Mouse (Mus musculus): Measurements from ENCODE around the gene Kidins220.

Gene Kidins220

DNA sequence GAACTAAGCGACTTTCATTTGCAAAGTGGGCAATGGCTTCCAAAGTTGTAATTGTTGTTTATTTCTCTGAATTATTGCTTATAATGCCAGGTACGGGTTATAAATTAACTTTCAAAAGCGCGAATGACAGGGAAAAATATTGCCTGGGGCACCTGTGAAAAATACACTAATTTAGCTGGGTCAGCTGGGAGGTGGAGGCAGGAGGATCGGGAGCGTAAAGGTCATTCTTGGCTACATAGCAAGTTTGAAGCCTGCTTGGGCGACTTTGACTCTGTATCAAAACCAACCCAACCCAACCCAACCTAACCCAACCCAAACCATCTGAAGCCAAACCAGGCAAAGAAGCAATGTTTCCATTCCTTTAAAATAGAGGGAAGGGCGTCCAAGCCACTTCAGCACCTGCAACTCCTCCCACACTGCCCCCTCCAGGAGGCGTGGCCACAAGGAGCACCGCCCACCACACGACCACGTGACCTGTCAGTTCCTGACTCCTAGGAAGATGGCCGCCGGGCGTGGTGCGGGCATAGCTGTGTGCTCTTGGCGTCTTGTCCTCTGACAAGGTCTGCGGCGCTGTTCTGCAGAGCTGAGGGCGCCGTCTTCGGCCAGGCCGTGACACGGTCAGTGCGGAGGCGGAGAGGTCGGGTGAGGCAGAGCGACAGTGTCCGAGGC, at the start of gene Kidins220:
TSS of gene Kidins220 (plus strand) at position 480 of the 669 bp plus-strand sequence.
- DNase-seq (ENCODE audit: low spot score), result peak; percentile 97

DNA sequence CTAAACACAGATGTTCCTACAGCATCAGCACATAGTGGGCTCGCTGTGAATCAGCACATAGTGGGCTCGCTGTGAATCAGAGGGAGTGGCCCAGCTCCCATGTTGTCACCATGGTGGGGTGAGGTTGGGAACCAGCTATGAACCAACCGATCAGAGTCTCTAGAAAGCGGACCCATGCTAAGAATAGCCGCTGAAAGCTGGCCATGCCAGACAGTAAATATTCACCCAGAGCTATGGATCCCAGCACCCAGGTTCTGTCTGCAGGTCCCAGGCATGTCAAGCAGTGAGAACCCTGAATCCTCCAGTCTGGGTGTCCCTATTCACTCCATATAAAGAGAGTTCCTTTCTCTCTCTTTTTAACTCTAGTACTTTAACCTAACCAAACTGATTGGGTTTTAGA, 49.4 kb upstream of the Kidins220 start:
- no peak for DNase-seq (ENCODE audit: low spot score)

DNA sequence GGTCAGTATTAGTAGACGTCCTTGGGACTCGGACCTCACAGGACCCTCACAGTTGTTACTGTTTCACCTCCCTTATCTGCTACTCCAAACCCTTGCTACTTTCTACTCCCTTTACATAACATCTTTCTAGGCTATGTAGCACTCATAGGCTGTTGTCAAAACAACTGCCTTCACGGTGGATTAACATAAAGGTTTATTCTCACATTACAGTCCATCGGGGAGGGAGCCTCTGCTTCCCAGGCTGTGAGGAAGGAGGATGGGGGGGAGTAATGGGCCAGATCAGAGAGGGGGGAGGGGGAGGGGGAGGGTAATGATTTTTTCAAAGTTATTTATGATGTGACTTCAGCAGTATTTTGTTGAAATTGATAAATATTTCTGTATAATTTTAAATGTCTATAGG, 49.0 kb upstream of the Kidins220 start:
- DNase-seq (ENCODE audit: low spot score), result no peak

DNA sequence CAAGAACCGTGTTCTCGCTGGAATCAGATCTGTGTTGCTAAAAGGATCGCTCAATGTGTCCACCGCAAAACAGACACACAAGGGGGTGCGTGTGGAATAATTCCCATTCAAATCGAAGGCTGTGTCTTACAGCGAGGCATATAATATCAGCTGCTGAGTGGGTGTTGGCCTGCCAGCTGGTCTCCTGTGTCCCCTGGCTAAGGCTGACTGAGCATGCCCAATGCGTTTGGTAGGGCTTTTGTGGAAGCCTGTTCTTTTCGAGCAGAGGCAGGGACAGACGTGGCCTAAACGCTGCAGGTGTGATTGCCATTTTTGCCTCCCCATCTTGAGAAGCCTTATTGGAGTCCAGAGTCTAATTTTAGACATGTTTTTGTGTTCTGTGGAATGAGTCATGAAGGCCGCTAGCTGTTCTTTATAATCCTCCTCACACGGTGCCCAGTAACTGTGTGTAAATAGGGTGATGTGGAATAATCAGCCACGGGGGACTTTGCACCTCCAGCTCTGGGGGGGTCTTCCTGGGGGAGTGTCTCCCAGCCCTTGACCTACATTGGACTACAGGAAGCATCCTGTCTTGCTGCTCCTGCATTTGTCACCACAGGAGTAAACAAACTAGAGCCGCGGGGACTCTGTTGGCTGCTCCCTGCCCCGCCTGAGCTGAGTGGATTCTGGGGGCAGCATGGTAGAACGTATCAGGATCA, 46.5 kb upstream of the Kidins220 start:
- no peak for DNase-seq (ENCODE audit: low spot score)

DNA sequence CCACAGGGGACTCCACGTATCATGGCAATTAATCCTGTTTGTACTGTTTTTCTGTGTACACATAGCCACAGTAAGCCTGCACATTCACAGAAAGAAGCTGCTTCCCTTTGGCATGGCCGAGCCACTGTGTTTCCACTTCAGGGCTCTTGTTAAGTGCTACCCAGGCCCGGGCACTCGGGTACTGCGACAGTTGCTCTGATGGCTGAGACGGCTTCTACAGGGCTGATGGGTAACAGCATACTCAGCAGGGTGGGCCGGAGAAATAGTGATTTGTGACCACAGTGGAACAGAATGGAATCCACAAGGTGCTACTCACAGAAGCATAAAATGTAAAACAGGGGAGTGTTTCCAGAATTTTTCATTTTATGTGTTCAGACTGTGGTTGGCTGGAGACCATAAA, 45.7 kb upstream of the Kidins220 start:
- no peak for DNase-seq (ENCODE audit: low spot score)

DNA sequence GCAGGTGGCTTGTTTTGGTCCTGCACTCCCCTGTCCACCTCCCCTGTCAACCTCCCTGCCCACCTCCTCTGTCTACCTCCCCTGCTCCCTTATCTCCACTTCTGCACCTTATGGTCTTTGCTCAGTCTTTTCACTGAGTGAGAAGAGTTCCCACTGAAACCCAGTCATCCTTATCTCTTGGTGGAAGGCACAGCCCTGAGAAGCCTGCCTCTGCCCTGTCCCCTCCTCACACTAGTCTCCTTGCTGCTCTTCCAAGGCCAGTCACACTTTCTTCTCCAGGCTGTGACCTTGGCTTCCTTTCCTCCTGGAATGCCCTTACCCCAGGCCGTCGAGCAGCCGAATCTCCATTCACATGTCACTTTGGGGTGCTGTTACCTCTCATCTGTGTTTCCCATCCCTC, 44.0 kb upstream of the Kidins220 start:
- peak; percentile 44 for DNase-seq (ENCODE audit: low spot score)

DNA sequence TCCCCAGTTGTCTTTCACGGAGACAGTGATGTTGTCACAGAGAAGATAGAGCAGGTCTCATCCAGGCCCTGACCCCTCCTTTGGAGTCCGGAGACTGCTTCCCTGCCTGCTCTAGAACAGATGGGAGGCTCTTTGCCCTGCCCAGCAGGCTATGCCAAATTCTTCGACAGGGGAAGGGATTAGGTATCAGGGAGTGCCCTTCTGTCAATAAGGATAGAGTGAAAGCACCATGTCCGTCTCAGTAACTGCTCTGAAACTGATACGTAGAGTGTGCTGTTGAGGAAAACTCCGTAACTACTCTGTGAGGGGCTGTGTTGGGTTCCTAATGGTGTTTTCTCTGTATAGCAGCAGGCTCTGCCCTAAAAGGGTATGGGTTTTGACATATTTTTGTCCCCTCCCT, 42.6 kb upstream of the Kidins220 start:
- DNase-seq (ENCODE audit: low spot score), result no peak

DNA sequence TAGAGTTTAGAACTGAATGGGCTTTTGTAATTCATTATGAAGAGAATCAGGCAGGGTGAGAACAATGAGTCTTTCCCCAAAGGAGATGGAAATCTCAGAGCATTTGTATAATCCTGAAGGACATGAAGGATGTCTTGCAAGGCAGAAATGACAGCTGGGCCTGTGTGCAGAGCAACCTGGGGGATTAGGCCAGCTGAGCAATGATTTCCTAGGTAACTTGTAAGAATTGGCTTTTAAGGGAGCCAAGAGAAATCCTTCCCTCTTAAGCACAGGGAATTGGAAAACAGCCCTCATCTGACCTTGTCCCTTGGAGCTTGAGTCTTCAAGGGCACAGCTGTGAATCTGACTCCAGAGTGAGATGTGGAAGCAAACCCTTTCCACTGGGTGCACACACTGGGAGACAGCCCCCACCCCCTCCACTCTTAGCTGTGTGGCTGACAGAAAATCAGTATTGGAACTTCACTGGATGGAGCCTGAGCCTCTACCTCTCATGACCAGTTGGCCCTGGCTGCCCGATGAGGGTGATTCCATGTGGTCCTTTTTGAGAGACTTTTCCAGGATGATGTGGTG, 41.4 kb upstream of the Kidins220 start:
- peak; percentile 23 for DNase-seq (ENCODE audit: low spot score)

DNA sequence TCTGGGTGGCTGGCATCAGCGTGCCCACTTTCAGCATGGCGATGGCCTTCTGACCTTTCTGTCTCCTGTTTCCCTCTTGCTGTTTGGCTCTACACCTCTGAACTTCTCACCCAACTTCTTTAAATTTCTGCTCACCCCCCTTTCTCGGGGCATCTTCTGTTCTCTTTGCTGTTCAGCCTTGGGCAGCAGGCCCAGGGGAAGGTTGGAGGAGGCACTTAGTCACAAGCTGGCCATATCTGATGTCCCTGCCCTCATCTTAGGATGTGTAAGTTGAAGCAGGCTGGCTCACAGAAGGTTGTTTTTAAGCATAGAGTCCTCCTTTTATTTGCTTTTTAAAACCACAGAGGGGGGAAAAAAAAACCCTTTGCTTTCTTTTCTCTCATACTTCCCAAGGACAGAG, 40.7 kb upstream of the Kidins220 start:
- DNase-seq (ENCODE audit: low spot score), result peak; percentile 66

DNA sequence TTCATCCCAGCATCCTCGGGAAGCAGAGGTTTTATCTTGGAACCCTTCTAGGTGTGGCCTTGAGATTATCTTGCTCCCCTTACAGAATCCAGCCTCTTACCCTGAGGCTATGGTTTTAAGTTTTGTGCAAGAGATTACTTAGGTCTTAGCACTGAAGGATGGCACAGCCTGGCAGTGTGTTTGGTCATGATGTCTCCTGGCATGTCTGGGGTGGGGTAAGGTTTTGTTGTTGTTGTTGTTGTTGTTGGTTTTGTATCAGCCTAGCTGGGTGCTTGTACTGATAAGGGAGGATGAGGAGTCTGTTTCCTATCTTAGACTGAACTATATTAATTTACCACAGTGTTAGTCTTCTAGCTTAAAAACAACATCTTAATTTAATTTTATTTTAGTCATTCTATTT, 38.4 kb upstream of the Kidins220 start:
- DNase-seq (ENCODE audit: low spot score), result no peak

DNA sequence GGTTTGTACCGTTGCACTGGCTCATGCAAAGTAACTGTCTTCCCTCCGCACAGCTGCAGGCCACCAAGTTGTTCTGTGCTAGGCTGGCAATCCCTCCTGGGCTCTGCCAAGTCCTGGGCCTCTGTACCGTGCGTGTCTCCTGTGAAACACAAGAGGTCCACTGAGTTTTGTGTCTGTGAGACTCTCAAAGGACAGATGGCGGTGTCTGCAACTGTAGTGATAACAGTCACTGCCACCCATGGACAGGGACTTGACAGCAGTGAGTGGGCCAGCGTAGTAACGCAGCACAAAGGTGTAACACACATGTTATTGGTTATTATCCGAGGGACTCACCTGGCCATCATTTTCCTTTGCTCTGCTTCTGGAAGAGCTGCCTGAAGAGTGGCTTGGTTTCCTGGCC, 35.4 kb upstream of the Kidins220 start:
- no peak for DNase-seq (ENCODE audit: low spot score)

DNA sequence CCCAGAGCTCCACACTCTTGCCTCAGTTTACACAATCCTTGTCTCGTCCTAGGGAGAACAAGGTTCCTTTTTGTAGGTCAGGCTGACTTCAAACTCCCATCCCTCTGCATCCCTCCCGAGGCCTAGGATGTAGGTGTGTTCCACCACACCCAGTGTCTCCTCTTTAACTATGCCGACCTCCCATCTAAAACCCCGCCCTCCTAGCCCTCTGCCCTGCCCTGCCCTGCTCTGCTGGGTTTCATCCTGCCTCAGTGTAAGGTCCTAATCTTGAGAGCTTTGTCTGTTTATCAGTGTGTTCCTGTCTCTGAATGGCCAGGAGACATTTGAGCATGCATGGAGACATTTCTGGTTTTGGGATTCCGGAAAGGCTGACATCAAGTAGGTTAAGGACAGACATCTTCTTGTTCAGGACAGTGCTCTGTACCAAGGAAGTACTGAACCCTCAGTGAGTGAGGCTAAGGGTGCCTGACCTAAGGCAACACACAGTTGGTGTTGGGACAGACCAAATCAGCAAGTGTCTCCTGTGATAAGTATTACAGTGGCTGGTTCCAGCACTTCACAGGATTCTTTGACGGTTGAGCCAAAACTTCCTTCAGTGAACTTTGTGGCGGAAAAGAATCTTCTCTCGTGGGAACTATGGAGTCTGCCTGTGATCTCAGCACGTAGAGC, 32.0 kb upstream of the Kidins220 start:
- DNase-seq (ENCODE audit: low spot score), result no peak

DNA sequence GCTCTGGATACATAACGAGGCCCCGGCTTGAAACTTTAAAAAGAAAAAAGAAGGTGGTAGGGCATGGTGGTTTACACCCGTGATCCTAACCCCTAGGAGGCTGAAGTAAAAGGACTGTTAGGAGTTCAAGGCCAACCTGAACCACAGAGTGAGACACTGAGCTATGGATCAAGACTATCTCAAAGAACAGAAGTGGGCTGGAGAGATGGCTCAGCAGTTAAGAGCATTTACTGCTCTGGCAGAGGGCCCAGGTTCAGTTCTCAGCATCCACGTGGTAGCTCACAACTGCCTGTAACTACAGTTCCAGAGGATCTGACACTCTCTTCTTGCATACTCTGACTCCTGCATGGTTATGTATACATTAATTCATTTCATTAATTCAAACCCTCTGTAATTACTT, 31.3 kb upstream of the Kidins220 start:
- no peak for DNase-seq (ENCODE audit: low spot score)

DNA sequence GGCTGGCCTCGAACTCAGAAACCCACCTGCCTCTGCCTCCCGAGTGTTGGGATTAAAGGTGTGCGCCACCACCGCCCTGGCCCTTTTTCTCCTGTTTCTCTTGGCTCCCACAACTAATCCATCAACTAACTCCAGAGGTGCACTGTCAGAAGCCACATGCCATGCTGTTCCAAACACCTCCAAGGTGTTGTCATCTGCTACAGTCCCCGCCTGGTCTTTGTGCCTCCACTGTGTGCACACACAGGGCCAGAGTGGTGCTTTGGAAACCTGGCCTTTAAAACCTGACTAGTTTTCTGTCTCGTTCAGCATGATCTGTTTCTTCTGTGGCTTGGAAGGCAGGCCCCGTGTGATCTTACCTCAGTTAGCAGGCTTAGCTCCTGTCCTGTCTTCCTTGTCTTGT, 30.1 kb upstream of the Kidins220 start:
- DNase-seq (ENCODE audit: low spot score), result no peak

DNA sequence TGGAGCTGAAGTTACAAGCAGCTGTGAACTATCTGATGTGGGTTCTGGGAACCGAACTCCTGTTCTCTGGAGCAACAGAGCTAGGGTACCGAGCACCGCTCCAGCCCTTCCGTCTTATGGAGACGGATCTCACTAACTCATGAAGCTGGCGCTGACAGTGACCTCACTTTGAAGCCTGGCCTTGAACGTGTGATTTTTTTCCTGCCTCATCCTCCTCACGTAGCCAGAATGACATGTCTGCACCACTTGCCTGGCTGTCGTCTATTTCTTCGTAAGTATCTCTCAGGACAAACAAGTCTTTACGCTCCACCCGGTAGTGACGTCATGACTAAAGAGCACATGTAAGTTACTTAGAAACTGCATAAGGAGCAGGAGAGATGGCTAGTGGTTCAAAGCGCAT, 27.7 kb upstream of the Kidins220 start:
- no peak for DNase-seq (ENCODE audit: low spot score)

DNA sequence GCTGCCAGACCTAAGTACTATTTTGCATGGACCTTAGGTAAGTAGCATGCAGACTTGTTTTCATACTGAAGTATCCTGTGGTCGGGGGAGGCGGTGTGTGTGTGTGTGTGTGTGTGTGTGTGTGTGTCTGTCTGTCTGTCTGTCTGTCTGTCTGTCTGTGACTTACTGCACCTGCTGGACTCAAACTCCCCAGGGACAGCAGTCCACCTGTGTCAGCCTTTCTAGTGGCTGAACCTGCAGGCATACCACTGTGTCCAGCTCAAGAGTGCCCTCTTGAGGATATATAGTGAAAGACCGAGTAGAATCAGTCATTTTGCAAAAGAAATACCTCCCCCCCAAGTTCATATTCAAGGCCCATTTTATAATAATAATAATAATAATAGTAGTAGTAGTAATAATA, 26.4 kb upstream of the Kidins220 start:
- DNase-seq (ENCODE audit: low spot score), result no peak

DNA sequence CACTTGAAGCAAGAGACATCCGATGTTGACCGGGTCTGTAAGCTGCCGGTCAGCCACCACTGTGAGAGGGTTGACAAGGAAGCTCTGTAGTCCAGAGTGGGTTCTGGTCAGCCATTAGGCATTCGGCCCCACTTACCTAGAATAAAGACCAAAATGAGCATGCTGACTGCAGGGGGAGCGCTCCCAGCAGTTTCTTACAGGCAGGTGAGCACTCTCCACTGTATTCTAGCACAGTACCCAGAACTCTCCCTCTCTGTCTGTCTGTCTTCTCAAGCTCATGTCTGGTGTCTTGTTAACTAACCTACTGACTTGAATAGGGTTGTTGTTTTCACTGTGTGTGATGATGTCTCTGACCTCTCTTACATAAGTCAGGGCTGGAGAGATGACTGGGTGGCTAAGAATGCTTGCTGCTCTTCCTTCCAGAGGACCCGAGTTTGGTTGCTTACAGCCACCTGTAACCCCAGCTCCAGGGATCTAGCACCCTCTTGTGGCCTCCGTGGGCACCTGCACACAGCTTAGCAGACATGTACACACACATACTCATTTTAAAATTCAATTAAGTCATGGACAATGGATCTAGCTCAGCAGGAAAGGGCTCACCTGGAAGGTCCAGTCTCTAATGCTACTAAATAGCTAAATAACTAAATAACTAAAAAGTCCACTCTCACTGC, 24.2 kb upstream of the Kidins220 start:
- no peak for DNase-seq (ENCODE audit: low spot score)

DNA sequence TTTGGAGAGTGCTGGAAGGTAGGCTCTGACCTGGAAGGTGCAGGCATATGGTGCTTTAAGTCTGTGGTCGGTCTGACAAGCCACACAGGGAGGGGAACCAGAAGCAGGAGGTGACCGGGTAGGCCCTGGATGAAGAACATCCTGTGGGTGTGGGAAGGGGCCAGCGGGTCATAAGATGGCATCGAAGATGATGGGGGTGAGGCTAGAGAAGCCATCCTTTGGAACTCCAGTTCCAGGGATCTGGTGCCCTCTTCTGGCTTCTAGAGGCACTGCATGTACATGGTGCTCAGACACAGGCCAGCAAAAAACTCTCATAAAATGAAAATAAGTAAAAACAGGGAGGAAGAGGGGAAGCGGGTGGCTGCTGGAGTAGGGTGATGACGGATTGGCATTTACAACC, 22.6 kb upstream of the Kidins220 start:
- no peak for DNase-seq (ENCODE audit: low spot score)

DNA sequence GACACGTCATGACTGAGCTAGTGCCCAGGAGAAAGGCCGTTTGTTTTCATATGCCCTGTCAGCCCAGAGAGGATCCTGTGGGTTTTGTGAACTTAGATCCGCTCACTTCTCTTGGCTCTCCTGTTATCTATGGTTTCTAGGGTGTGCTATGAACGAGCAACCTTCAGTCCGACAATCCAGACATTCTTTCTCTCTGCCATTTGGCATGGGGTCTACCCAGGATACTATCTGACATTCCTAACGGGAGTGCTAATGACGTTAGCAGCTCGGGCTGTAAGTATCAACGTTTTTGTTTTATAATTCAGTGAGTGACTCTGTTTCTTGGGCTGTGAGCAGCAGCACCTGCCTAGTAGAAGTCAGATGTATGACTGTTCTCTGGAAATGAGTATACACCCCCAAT, 19.6 kb upstream of the Kidins220 start:
- no peak for DNase-seq (ENCODE audit: low spot score)

DNA sequence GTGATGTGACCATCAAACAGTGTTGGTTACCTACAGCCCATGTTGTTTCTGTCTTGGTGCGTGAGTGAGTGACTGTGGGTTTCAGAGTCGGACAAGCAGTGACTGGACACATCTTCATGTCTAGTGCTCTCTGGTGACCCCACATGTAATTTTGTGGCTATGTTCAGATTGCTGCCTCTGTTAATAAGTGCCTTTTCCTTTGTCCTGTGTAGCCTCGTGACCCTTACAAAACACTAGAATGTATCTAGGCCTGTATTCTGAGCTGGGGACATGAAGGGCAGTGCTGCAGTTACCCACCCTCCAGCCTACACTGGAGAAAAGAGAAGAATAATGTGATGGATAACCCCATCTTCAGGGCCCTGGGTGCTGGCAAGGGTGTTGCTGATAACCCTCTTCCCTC, 16.2 kb upstream of the Kidins220 start:
- DNase-seq (ENCODE audit: low spot score), result no peak

DNA sequence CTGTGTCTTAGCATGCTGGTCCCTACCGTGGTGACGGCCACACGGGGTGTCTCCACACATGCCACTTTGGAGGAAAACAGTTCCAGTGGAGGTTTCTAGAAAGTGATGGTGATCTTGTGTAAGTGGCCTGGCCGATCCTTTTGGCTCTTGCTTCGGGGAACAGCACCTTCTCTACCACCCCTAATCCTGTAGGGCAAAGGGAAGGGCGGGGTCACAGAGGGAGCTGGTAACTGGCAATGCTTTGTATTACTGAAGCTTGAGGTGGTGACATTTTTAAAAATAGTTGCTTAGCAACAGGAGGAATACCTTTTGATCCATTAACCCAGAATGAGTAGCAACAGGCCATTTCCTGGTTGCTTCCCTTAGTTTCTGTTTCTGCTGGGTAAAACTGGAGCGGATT, 12.9 kb upstream of the Kidins220 start:
- DNase-seq (ENCODE audit: low spot score), result no peak

DNA sequence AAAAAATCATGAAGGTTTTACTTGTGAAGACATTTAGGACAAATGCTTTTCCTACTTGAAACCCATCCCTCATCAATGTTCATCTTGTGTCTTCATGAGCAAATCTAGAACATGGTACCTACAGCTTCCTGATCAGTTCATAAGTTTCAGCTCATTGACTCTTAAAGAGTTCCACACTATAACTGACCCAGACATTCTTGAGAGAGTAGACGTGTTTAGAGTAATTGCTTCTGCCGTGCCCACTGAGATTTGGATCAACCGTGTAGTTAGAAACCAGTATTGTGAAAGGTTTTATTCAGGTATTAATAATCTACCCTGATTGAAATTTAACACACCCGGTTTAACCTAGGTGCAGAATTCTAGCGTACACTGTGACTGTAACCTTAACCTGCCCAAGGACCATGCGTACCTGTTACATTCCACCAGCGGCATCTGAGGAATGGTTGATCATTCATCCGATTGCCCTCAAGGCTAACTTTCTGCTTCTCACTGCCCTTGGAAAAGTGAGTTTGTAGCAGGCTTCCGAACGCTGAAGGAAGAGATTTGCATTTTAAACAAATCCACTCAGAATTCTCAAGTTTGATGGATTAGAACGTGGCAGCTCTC, 12.3 kb upstream of the Kidins220 start:
- no peak for DNase-seq (ENCODE audit: low spot score)

All from testis, postnatal 14 days (tissue).